Comparison of ENCODE assay signal across 15 mouse cellular contexts in genomic region chr9:118676692-118677091, GRCm38 (mm10).
A peak's percentile ranks its signal among the peaks of the same experiment; 100 is the strongest.
DNase-seq lines count a peak whose midpoint lies in the region; ATAC-seq lines count a peak whose summit lies in the region.
"Had no signal": no experiment of that assay in that cellular context is flagged by ENCODE, and none has a peak within 500 bp of the region (broad histone marks: within the 10 kb centered on the region; RNA-seq: fewer than 3 reads in every experiment).

No protein-coding gene starts in this region.

- no peak overlapping the region for H3K4me3 ChIP-seq in hindbrain, embryonic 10.5 days
- H3K4me3 ChIP-seq in hindbrain, embryonic 11.5 days (ENCODE audit: low read depth, low read length): no peak overlapping the region
- H3K4me3 ChIP-seq in midbrain, embryonic 11.5 days (ENCODE audit: low read depth, low read length): no peak overlapping the region
- no peak overlapping the region for H3K4me3 ChIP-seq in midbrain, embryonic 10.5 days
- no peak overlapping the region for H3K4me3 ChIP-seq in limb, embryonic 11.5 days (ENCODE audit: low read depth, low read length)

- no peak for ATAC-seq in hindbrain, embryonic 11.5 days (ENCODE audit: low FRiP score)
- no peak for ATAC-seq in midbrain, embryonic 11.5 days (ENCODE audit: low FRiP score)
- ATAC-seq in limb, embryonic 11.5 days (ENCODE audit: insufficient number of reproducible peaks, low FRiP score, low TSS enrichment, low read depth): no peak
- ATAC-seq: CD4-positive, CD25-positive, alpha-beta regulatory T cell, adult 4 months had no signal

- H3K9me3 ChIP-seq in hindbrain, embryonic 10.5 days: no peaks in the 10 kb centered on the region
- no peaks in the 10 kb centered on the region for H3K9me3 ChIP-seq in hindbrain, embryonic 11.5 days (ENCODE audit: control insufficient read depth, low read length)
- H3K9me3 ChIP-seq in midbrain, embryonic 11.5 days (ENCODE audit: control insufficient read depth, low read length): no peaks in the 10 kb centered on the region
- no peaks in the 10 kb centered on the region for H3K9me3 ChIP-seq in midbrain, embryonic 10.5 days (replicated peaks)
- no peaks in the 10 kb centered on the region for H3K9me3 ChIP-seq in limb, embryonic 11.5 days (ENCODE audit: control insufficient read depth, low read length)

- H3K4me2 ChIP-seq in hindbrain, embryonic 11.5 days (replicated peaks; ENCODE audit: low read depth, low read length): no peak overlapping the region
- H3K4me2 ChIP-seq in midbrain, embryonic 11.5 days: no peak overlapping the region
- no peak overlapping the region for H3K4me2 ChIP-seq in limb, embryonic 11.5 days (ENCODE audit: low read depth, severe bottlenecking)

- DNase-seq in adrenal gland, adult 2 months: peak; percentile 59
- DNase-seq in adrenal gland, postnatal 25 days: no peak
- DNase-seq in hindbrain, embryonic 10.5 days (ENCODE audit: low spot score): no peak
- no peak for DNase-seq in hindbrain, embryonic 11.5 days (ENCODE audit: low spot score)
- peak; percentile 86 for DNase-seq in midbrain, embryonic 11.5 days (ENCODE audit: low spot score, missing footprints)
- DNase-seq in midbrain, embryonic 10.5 days (ENCODE audit: low spot score): no peak
- no peak for DNase-seq in limb, embryonic 11.5 days (ENCODE audit: low spot score)
- no peak for DNase-seq in lung, postnatal 4 days
- DNase-seq: cerebellum, adult 11 months; cerebellum, postnatal 25 days; gastrocnemius, postnatal 14 days; kidney, adult 11 months; kidney, postnatal 14 days had no signal

- peaks cover 32% of the 10 kb centered on the region for H3K4me1 ChIP-seq in hindbrain, embryonic 10.5 days (replicated peaks)
- H3K4me1 ChIP-seq in hindbrain, embryonic 11.5 days (replicated peaks; ENCODE audit: control insufficient read depth, insufficient read depth, low read length): 0 out of 2 replicates have a peak, but pooled peaks cover 4% of the 10 kb centered on the region
- H3K4me1 ChIP-seq in midbrain, embryonic 11.5 days (ENCODE audit: control insufficient read depth, insufficient read depth, low read length): peaks cover 8% of the 10 kb centered on the region
- peaks cover 26% of the 10 kb centered on the region for H3K4me1 ChIP-seq in midbrain, embryonic 10.5 days
- H3K4me1 ChIP-seq in limb, embryonic 11.5 days (ENCODE audit: control insufficient read depth, insufficient read depth, low read length): peaks cover 23% of the 10 kb centered on the region

- no peaks in the 10 kb centered on the region for H3K27me3 ChIP-seq in hindbrain, embryonic 10.5 days (ENCODE audit: insufficient read depth, poor library complexity, severe bottlenecking)
- H3K27me3 ChIP-seq in hindbrain, embryonic 11.5 days (ENCODE audit: control insufficient read depth, insufficient read depth, low read length): no peaks in the 10 kb centered on the region
- no peaks in the 10 kb centered on the region for H3K27me3 ChIP-seq in midbrain, embryonic 11.5 days (ENCODE audit: control insufficient read depth, insufficient read depth, low read length)
- H3K27me3 ChIP-seq in midbrain, embryonic 10.5 days (ENCODE audit: low read depth, poor library complexity, severe bottlenecking): no peaks in the 10 kb centered on the region
- no peaks in the 10 kb centered on the region for H3K27me3 ChIP-seq in limb, embryonic 11.5 days (ENCODE audit: control insufficient read depth, insufficient read depth, low read length)

- peaks cover 9% of the 10 kb centered on the region for H3K36me3 ChIP-seq in hindbrain, embryonic 10.5 days
- no peaks in the 10 kb centered on the region for H3K36me3 ChIP-seq in hindbrain, embryonic 11.5 days (ENCODE audit: control insufficient read depth, insufficient read depth, low read length)
- H3K36me3 ChIP-seq in midbrain, embryonic 11.5 days (ENCODE audit: control insufficient read depth, insufficient read depth, low read length): no peaks in the 10 kb centered on the region
- H3K36me3 ChIP-seq in midbrain, embryonic 10.5 days: no peaks in the 10 kb centered on the region
- no peaks in the 10 kb centered on the region for H3K36me3 ChIP-seq in limb, embryonic 11.5 days (ENCODE audit: control insufficient read depth, insufficient read depth, low read length)
- H3K36me3 ChIP-seq: G1E had no signal

- H3K27ac ChIP-seq in hindbrain, embryonic 10.5 days: peak overlapping the region; percentile 75; the same call in 1 of the 2 replicates
- H3K27ac ChIP-seq in hindbrain, embryonic 11.5 days (ENCODE audit: low read depth, low read length): no peak overlapping the region
- H3K27ac ChIP-seq in midbrain, embryonic 11.5 days (ENCODE audit: low read depth, low read length): no peak overlapping the region
- H3K27ac ChIP-seq in midbrain, embryonic 10.5 days (replicated peaks): no peak overlapping the region
- H3K27ac ChIP-seq in limb, embryonic 11.5 days (replicated peaks; ENCODE audit: low read depth, low read length): 0 out of 2 replicates have a peak overlapping the region, but pooled peaks have one; percentile 43

- 84% methylated on average over 8 of the region's 8 CpGs for WGBS in hindbrain, embryonic 10.5 days
- WGBS in hindbrain, embryonic 11.5 days: 79% methylated on average over 8 of the region's 8 CpGs
- 86% methylated on average over 8 of the region's 8 CpGs for WGBS in midbrain, embryonic 11.5 days
- WGBS in midbrain, embryonic 10.5 days: 86% methylated on average over 8 of the region's 8 CpGs
- WGBS in limb, embryonic 11.5 days: 81% methylated on average over 8 of the region's 8 CpGs

- H3K9ac ChIP-seq in hindbrain, embryonic 11.5 days (ENCODE audit: low read depth, low read length): no peak overlapping the region
- H3K9ac ChIP-seq in midbrain, embryonic 11.5 days (ENCODE audit: low read length): no peak overlapping the region
- 0 out of 2 replicates have a peak overlapping the region, but pooled peaks have one; percentile 4 for H3K9ac ChIP-seq in limb, embryonic 11.5 days (ENCODE audit: low read length)

Comparison
In these comparisons a context has a peak if more than half of its experiments do, and no peak if none do; other contexts are left out.
1. DNase-seq: peak in adrenal gland, adult 2 months (single experiment) and midbrain, embryonic 11.5 days (single experiment); none in adrenal gland, postnatal 25 days (single experiment), hindbrain, embryonic 10.5 days (single experiment), hindbrain, embryonic 11.5 days (single experiment), midbrain, embryonic 10.5 days (single experiment), limb, embryonic 11.5 days (single experiment) and lung, postnatal 4 days (0 of 2).
2. H3K27ac ChIP-seq: peak in hindbrain, embryonic 10.5 days (single experiment) and limb, embryonic 11.5 days (single experiment); none in hindbrain, embryonic 11.5 days (single experiment), midbrain, embryonic 11.5 days (single experiment) and midbrain, embryonic 10.5 days (single experiment).